Comparison of ENCODE assay signal across 29 mouse cellular contexts in genomic region chr13:98946434-98946833, GRCm38 (mm10). TPM values are rescaled to one million over a fixed set of nuclear protein-coding genes. Genes with fewer than 3 reads are reported as not detected.
DNase-seq lines count a peak whose midpoint lies in the region; ATAC-seq lines count a peak whose summit lies in the region.
"Had no signal": no experiment of that assay in that cellular context is flagged by ENCODE, and none has a peak within 500 bp of the region (broad histone marks: within the 10 kb centered on the region; RNA-seq: fewer than 3 reads in every experiment).

No protein-coding gene starts in this region.

- peaks cover 32% of the 10 kb centered on the region for H3K4me1 ChIP-seq in kidney, embryonic 15.5 days
- H3K4me1 ChIP-seq: embryonic facial prominence, embryonic 15.5 days; heart, embryonic 15.5 days had no signal

- 79% methylated on average over 7 of the region's 7 CpGs for WGBS in kidney, embryonic 15.5 days

- DNase-seq in kidney, adult 9 months = no peak
- DNase-seq in 3T3-L1 (ENCODE audit: low read depth, low spot score) = peak; percentile 10
- DNase-seq in NIH3T3 (ENCODE audit: low read depth) = peak; percentile 8
- DNase-seq in urinary bladder, postnatal 10 days (ENCODE audit: low spot score) = no peak
- DNase-seq: adrenal gland, postnatal 25 days; B cell, adult 2 months; cerebellum, adult 8-10 months; cerebellum, postnatal 14 days; embryo, embryonic 11 days; gastrocnemius, adult 2 months; gastrocnemius, postnatal 36 days; heart, adult 2 months; heart, postnatal 14 days had no signal

- H3K4me3 ChIP-seq in kidney, embryonic 15.5 days (replicated peaks) = no peak overlapping the region
- H3K4me3 ChIP-seq: embryonic facial prominence, embryonic 15.5 days; erythroblast, embryonic 14.5 days; forebrain, embryonic 10.5 days; gastrocnemius, adult 2 months; heart, adult 2 months; heart, embryonic 15.5 days; hindbrain, embryonic 10.5 days had no signal

- no peaks in the 10 kb centered on the region for H3K27me3 ChIP-seq in kidney, embryonic 15.5 days
- H3K27me3 ChIP-seq: embryonic facial prominence, embryonic 15.5 days; heart, embryonic 15.5 days had no signal

- H3K9me3 ChIP-seq in kidney, embryonic 15.5 days (replicated peaks) = no peaks in the 10 kb centered on the region
- H3K9me3 ChIP-seq: embryonic facial prominence, embryonic 15.5 days; forebrain, embryonic 10.5 days; G1E; heart, embryonic 15.5 days; hindbrain, embryonic 10.5 days had no signal

- no peak overlapping the region for H3K9ac ChIP-seq in kidney, embryonic 15.5 days
- H3K9ac ChIP-seq: embryonic facial prominence, embryonic 15.5 days; heart, embryonic 15.5 days; hindbrain, embryonic 14.5 days had no signal

- no peak for ATAC-seq in kidney, embryonic 15.5 days (replicated peaks; ENCODE audit: low FRiP score)
- ATAC-seq in megakaryocyte progenitor cell, adult 5-6 weeks (replicated peaks; ENCODE audit: poor library complexity) = peak; percentile 56
- ATAC-seq: activated CD4-positive, CD25-positive, alpha-beta regulatory T cell, adult 4 months; CD4-positive, CD25-positive, alpha-beta regulatory T cell, adult 4 months; forebrain, embryonic 14.5 days had no signal

- no peaks in the 10 kb centered on the region for H3K36me3 ChIP-seq in kidney, embryonic 15.5 days
- H3K36me3 ChIP-seq: embryonic facial prominence, embryonic 15.5 days; forebrain, embryonic 10.5 days; G1E; heart, embryonic 15.5 days; hindbrain, embryonic 10.5 days had no signal

- H3K4me2 ChIP-seq in kidney, embryonic 15.5 days = no peak overlapping the region
- H3K4me2 ChIP-seq: embryonic facial prominence, embryonic 15.5 days; heart, embryonic 11.5 days; heart, embryonic 15.5 days; hindbrain, embryonic 14.5 days had no signal

- peak overlapping the region; percentile 61 for H3K27ac ChIP-seq in kidney, embryonic 15.5 days
- H3K27ac ChIP-seq: embryonic facial prominence, embryonic 15.5 days; forebrain, embryonic 10.5 days; gastrocnemius, adult 2 months; heart, adult 2 months; heart, embryonic 15.5 days; hindbrain, embryonic 10.5 days; hindbrain, embryonic 14.5 days had no signal

RNA-seq across cellular contexts. Expression of gene Tnpo1, which starts 20.2 kb away (rescaled TPM):
- 69.0 and 77.0 TPM in 2 replicates for polyA plus RNA-seq in kidney, embryonic 15.5 days (2015; fragmentation: Nextera tagmentation; extraction: Ambion mirVana)
- total RNA-seq in megakaryocyte progenitor cell, adult 5-6 weeks (2015) = 119 and 129 TPM in 2 replicates
- 108 and 129 TPM in 2 replicates for total RNA-seq in megakaryocyte progenitor cell, adult 5-6 weeks (2017)

RNA-seq across cellular contexts. Expression of gene 1700024P04Rik, which starts 37.9 kb away (rescaled TPM):
- polyA plus RNA-seq in kidney, embryonic 15.5 days (2015; fragmentation: Nextera tagmentation; extraction: Ambion mirVana) = not detected in 2 replicates
- total RNA-seq in megakaryocyte progenitor cell, adult 5-6 weeks (2015) = not detected in 2 replicates
- total RNA-seq in megakaryocyte progenitor cell, adult 5-6 weeks (2017) = not detected in 2 replicates
- total RNA-seq: adrenal gland, adult 18-20 months; adrenal gland, postnatal 25 days; common myeloid progenitor, adult 5-6 weeks; G1E; gastrocnemius, adult 2 months; gastrocnemius, postnatal 36 days; heart, adult 2 months; heart, postnatal 14 days had no signal
- polyA plus RNA-seq: activated CD4-positive, CD25-positive, alpha-beta regulatory T cell, adult 4 months; CD4-positive, CD25-positive, alpha-beta regulatory T cell, adult 4 months; embryonic facial prominence, embryonic 11.5 days; embryonic facial prominence, embryonic 15.5 days; erythroblast, embryonic 14.5 days; forebrain, embryonic 10.5 days; forebrain, embryonic 14.5 days; G1E; heart, adult 2 months; heart, embryonic 11.5 days; heart, embryonic 15.5 days; hindbrain, embryonic 10.5 days; hindbrain, embryonic 14.5 days had no signal

Comparison
In these comparisons a context has a peak if more than half of its experiments do, and no peak if none do; other contexts are left out.
1. DNase-seq: peak in 3T3-L1 (single experiment) and NIH3T3 (single experiment); none in kidney, adult 9 months (single experiment) and urinary bladder, postnatal 10 days (single experiment).